Mouse (Mus musculus) left cerebral cortex, postnatal 25 days (tissue): ENCODE measurements at regions not wholly inside any gene's neighbourhood (a gene's known extent, or its start where the extent isn't known, plus 50 kb on each side); places are given as distances from the start of the nearest gene placed in this dataset.

ENCODE experiments used
- DNase-seq, 2 experiments: peaks; one replicate each; pipeline ENCODE4 v3.0.0; 2022; ENCODE audit warnings: low spot score in 2 of 2, mixed read lengths in 1 of 2
- intact Hi-C: fragments of 180-260 bp; cut with DNase I; formaldehyde crosslinking; loops from one replicate; pipeline ENCODE4 v1.15.1; 2025

GRCm38 (mm10) chr9:116338093-116338728 is 163.1 kb upstream of the Tgfbr2 start:
- intact Hi-C loops, result no loop called here

GRCm38 (mm10) chr9:116337446-116338010 is 162.4 kb upstream of the Tgfbr2 start:
- intact Hi-C loops, result no loop called here
- DNase-seq, result no peak

More at GRCm38 (mm10) chr9:116338093-116338728, 163.1 kb upstream of the Tgfbr2 start:
- DNase-seq, result no peak

- intact Hi-C loops, result no loop called here
- no peak for DNase-seq
Observed at GRCm38 (mm10) chr9:116335561-116336478, 160.7 kb upstream of the Tgfbr2 start.

- DNase-seq, result no peak
- intact Hi-C loops, result no loop called here
Observed at GRCm38 (mm10) chr9:116333956-116334463, 158.8 kb upstream of the Tgfbr2 start.

- DNase-seq, result no peak
- intact Hi-C loops, result no loop called here
Observed at GRCm38 (mm10) chr9:116332485-116333118, 157.4 kb upstream of the Tgfbr2 start.

- DNase-seq, result no peak
- intact Hi-C loops, result no loop called here
Observed at GRCm38 (mm10) chr9:116331406-116331805, 156.2 kb upstream of the Tgfbr2 start.

- no peak for DNase-seq
- intact Hi-C loops, result no loop called here
Observed at GRCm38 (mm10) chr9:116330796-116331195, 155.6 kb upstream of the Tgfbr2 start.

GRCm38 (mm10) chr9:116329147-116329546 is 154.0 kb upstream of the Tgfbr2 start:
- no peak for DNase-seq
- intact Hi-C loops, result no loop called here

- intact Hi-C loops, result no loop called here
Observed at GRCm38 (mm10) chr9:116328201-116328600, 153.0 kb upstream of the Tgfbr2 start.

GRCm38 (mm10) chr9:116327080-116327479 is 151.9 kb upstream of the Tgfbr2 start:
- DNase-seq, result no peak
- intact Hi-C loops, result no loop called here

More at GRCm38 (mm10) chr9:116328201-116328600, 153.0 kb upstream of the Tgfbr2 start:
- DNase-seq, result no peak

- no peak for DNase-seq
- intact Hi-C loops, result no loop called here
Observed at GRCm38 (mm10) chr9:116324971-116325370, 149.8 kb upstream of the Tgfbr2 start.

GRCm38 (mm10) chr9:116323871-116324721 is 148.9 kb upstream of the Tgfbr2 start:
- no peak for DNase-seq
- intact Hi-C loops, result no loop called here

GRCm38 (mm10) chr9:116321908-116322307 is 146.7 kb upstream of the Tgfbr2 start:
- no peak for DNase-seq
- intact Hi-C loops, result no loop called here

GRCm38 (mm10) chr9:116319421-116319820 is 144.3 kb upstream of the Tgfbr2 start:
- no peak for DNase-seq
- intact Hi-C loops, result no loop called here

GRCm38 (mm10) chr9:116316582-116317095 is 141.5 kb upstream of the Tgfbr2 start:
- intact Hi-C loops, result no loop called here
- no peak for DNase-seq

GRCm38 (mm10) chr9:116314803-116315202 is 139.6 kb upstream of the Tgfbr2 start:
- DNase-seq, result no peak
- intact Hi-C loops, result no loop called here

GRCm38 (mm10) chr9:116313932-116314790 is 139.0 kb upstream of the Tgfbr2 start:
- DNase-seq, result no peak
- intact Hi-C loops, result no loop called here

- no peak for DNase-seq
- intact Hi-C loops, result no loop called here
Observed at GRCm38 (mm10) chr9:116311364-116311763, 136.2 kb upstream of the Tgfbr2 start.
